Mouse (Mus musculus) neural tube, embryonic 13.5 days (tissue): ENCODE results near the gene Il17c. TPM values are rescaled to one million over a fixed set of nuclear protein-coding genes. Genes with fewer than 3 reads are reported as not detected.

ENCODE experiments used
- ATAC-seq: fragments of 200-750 bp; cut with Nextera tagmentation; 2 replicates; pipeline ENCODE4 v1.8.0; 2017; ENCODE audit warnings: low read depth, mild to moderate bottlenecking, moderate TSS enrichment, moderate library complexity
- H3K27ac ChIP-seq: fragments of 300-500 bp; sonication (generic); replicated peaks from 2 replicates; pipeline ENCODE4 v1.5.1; 2015; ENCODE audit warnings: moderate library complexity, mild to moderate bottlenecking, inconsistent platforms
- H3K27me3 ChIP-seq: fragments of 300-500 bp; sonication (generic); 2 replicates; pipeline ENCODE4 v1.6.1; 2015; ENCODE audit warnings: mild to moderate bottlenecking, inconsistent platforms
- H3K36me3 ChIP-seq: fragments of 300-500 bp; sonication (generic); 2 replicates; pipeline ENCODE4 v1.6.1; 2015; ENCODE audit warnings: mild to moderate bottlenecking, inconsistent platforms
- H3K4me1 ChIP-seq: fragments of 300-500 bp; sonication (generic); replicated peaks from 2 replicates; pipeline ENCODE4 v1.6.1; 2015; ENCODE audit warnings: inconsistent platforms
- H3K4me2 ChIP-seq: fragments of 300-500 bp; sonication (generic); 2 replicates; pipeline ENCODE4 v1.6.1; 2015; ENCODE audit warnings: inconsistent platforms, mild to moderate bottlenecking, moderate library complexity
- H3K4me3 ChIP-seq: fragments of 300-500 bp; sonication (generic); 2 replicates; pipeline ENCODE4 v1.5.1; 2015; ENCODE audit warnings: mild to moderate bottlenecking, inconsistent platforms
- H3K9ac ChIP-seq: fragments of 300-500 bp; sonication (generic); 2 replicates; pipeline ENCODE4 v1.6.1; 2015; ENCODE audit warnings: moderate library complexity, mild to moderate bottlenecking, inconsistent platforms
- H3K9me3 ChIP-seq: fragments of 300-500 bp; sonication (generic); 2 replicates; pipeline ENCODE4 v1.6.1; 2016; ENCODE audit warnings: inconsistent platforms
- WGBS: fragments of 180-500 bp; shearing (Covaris S2); methylation state at CpG from one replicate; pipeline ENCODE4 v1.1.7; 2015; 5-methylcytosine and 5-hydroxymethylcytosine counted together
- polyA plus RNA-seq: library from polyadenylated mRNA; unstranded; fragments of >200 nt; fragmentation: Nextera tagmentation; extraction: Ambion mirVana; gene quantifications from 2 replicates; pipeline ENCODE4 v1.2.1, GENCODE M21; 2015

Gene Il17c
- polyA plus RNA-seq, 1 experiment from 2014 or later: not detected

GRCm38 (mm10) chr8:122444058-122444748, 22.4 kb downstream of the Il17c start:
- H3K27ac ChIP-seq: peak overlapping the region; percentile 97
- peak overlapping the region; percentile 57 for H3K4me2 ChIP-seq
- peak; percentile 38; the same call in 1 of the 2 replicates for ATAC-seq
- peaks cover 9% of the 10 kb centered on the region for H3K36me3 ChIP-seq
- H3K9ac ChIP-seq: peak overlapping the region; percentile 83
- H3K4me3 ChIP-seq: peak overlapping the region; percentile 65
- H3K9me3 ChIP-seq: no peaks in the 10 kb centered on the region
- no peaks in the 10 kb centered on the region for H3K27me3 ChIP-seq
- H3K4me1 ChIP-seq: peaks cover 34% of the 10 kb centered on the region
- 12% methylated on average over 19 of the region's 19 CpGs for WGBS

DNA sequence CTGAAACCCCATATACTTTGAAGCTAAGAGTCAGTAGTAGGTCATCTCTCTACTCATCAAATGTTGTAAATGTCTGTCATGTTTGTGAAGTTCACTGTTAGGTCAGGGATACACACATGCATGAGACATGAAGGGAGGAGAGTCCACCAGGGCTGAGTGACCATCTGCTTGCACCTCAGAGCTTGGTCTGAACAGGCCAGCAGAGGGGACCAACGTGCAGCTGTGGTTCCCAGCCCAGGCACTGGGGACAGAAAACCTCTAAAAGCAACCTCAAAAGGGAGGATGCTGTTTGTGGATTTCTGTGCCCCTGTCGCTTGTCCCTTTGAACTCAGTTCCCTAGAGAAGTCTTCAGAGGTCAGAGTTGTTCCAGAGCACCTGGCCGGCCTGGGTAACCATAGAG, 23.4 kb downstream of the Il17c start:
- Histone ChIP-seq H3K4me1 (peaks cover 34% of the 10 kb centered on the region), H3K36me3 (no peaks in the 10 kb centered on the region), H3K4me2 (peak overlapping the region; percentile 57), H3K9ac (peak overlapping the region; percentile 83; the same call in 1 of the 2 replicates), H3K27ac (peak overlapping the region; percentile 97), H3K9me3 (no peaks in the 10 kb centered on the region), H3K27me3 (no peaks in the 10 kb centered on the region), H3K4me3 (peak overlapping the region; percentile 65; the same call in 1 of the 2 replicates)
- 71% methylated on average over 3 of the region's 3 CpGs for WGBS
- no peak for ATAC-seq

GRCm38 (mm10) chr8:122451161-122451703, 29.4 kb downstream of the Il17c start:
- WGBS: 81% methylated on average over 7 of the region's 7 CpGs
- no peak overlapping the region for H3K4me3 ChIP-seq
- peaks cover 9% of the 10 kb centered on the region; the same call in 1 of the 2 replicates for H3K27me3 ChIP-seq
- no peak for ATAC-seq
- H3K4me1 ChIP-seq: peaks cover 2% of the 10 kb centered on the region; the same call in 1 of the 2 replicates
- no peaks in the 10 kb centered on the region for H3K36me3 ChIP-seq
- no peak overlapping the region for H3K27ac ChIP-seq
- H3K4me2 ChIP-seq: no peak overlapping the region
- H3K9ac ChIP-seq: no peak overlapping the region
- no peaks in the 10 kb centered on the region for H3K9me3 ChIP-seq

- WGBS: 83% methylated on average over 10 of the region's 10 CpGs
- Histone ChIP-seq H3K27ac (no peak overlapping the region), H3K4me3 (no peak overlapping the region), H3K36me3 (no peaks in the 10 kb centered on the region), H3K4me1 (no peaks in the 10 kb centered on the region), H3K9me3 (no peaks in the 10 kb centered on the region), H3K9ac (no peak overlapping the region), H3K4me2 (no peak overlapping the region), H3K27me3 (peaks cover 18% of the 10 kb centered on the region)
- ATAC-seq: no peak
These were observed 30.3 kb downstream of the Il17c start for GRCm38 (mm10) chr8:122452154-122452553.

DNA sequence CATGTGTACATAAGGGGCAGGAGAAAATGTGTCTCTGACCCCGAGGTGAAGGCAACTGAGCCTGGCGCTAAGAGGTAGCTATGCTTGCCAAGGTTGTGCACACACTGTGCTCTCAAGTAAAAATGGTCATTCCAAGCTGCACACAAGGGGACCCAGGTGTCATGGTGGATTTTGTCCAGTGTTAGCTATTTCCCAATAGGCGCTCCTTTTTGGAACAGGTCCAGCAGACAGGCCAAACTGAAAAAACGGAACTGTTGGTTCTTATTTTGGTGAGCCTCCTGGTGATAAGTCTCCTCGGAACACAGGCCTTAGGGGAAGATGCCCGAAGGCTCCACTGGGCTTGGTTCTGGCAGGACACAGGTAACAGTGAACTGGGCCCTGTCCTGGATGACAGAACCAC, 32.6 kb downstream of the Il17c start:
- H3K4me1 ChIP-seq: no peaks in the 10 kb centered on the region
- H3K27ac ChIP-seq: no peak overlapping the region
- H3K9me3 ChIP-seq: no peaks in the 10 kb centered on the region
- no peak overlapping the region for H3K9ac ChIP-seq
- WGBS: 88% methylated on average over 6 of the region's 6 CpGs
- no peaks in the 10 kb centered on the region for H3K36me3 ChIP-seq
- H3K4me2 ChIP-seq: no peak overlapping the region
- no peak for ATAC-seq
- peaks cover 41% of the 10 kb centered on the region for H3K27me3 ChIP-seq
- H3K4me3 ChIP-seq: no peak overlapping the region

- no peak overlapping the region for H3K27ac ChIP-seq
- H3K4me1 ChIP-seq: peaks cover 12% of the 10 kb centered on the region
- peaks cover 65% of the 10 kb centered on the region for H3K27me3 ChIP-seq
- no peak for ATAC-seq
- H3K9ac ChIP-seq: no peak overlapping the region
- H3K4me2 ChIP-seq: no peak overlapping the region
- H3K9me3 ChIP-seq: no peaks in the 10 kb centered on the region
- WGBS: 84% methylated on average over 11 of the region's 11 CpGs
- H3K4me3 ChIP-seq: no peak overlapping the region
- H3K36me3 ChIP-seq: no peaks in the 10 kb centered on the region
These were observed 35.4 kb downstream of the Il17c start for GRCm38 (mm10) chr8:122457171-122457570.

GRCm38 (mm10) chr8:122459218-122459900, 37.5 kb downstream of the Il17c start:
- Histone ChIP-seq H3K27me3 (peaks cover 85% of the 10 kb centered on the region), H3K36me3 (no peaks in the 10 kb centered on the region), H3K27ac (no peak overlapping the region), H3K9me3 (no peaks in the 10 kb centered on the region), H3K4me3 (no peak overlapping the region), H3K9ac (no peak overlapping the region), H3K4me1 (peaks cover 12% of the 10 kb centered on the region), H3K4me2 (no peak overlapping the region)
- WGBS: 64% methylated on average over 6 of the region's 6 CpGs
- no peak for ATAC-seq

DNA sequence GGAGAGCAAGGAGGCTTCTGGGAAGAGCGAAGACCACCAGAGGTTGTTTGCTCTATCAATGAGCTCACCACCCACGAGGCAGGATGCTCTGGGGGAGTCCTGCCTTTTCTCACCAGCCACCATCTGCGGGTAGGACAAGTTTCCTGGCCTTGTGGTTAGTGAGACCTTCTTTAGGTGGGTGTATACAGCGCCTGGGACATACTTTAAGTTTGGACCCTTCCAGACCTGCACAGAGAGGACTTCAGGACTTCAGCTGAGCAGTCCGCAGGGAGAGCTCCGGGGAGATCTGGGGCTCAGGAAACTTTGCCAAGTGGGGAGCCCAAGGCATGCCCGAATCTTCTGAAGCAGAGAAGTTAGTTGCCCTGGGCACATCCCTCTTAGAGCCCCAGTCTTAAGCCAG, 38.2 kb downstream of the Il17c start:
- peak overlapping the region; percentile 66 for H3K4me2 ChIP-seq
- H3K9me3 ChIP-seq: no peaks in the 10 kb centered on the region
- no peak for ATAC-seq
- H3K27ac ChIP-seq: no peak overlapping the region
- H3K4me1 ChIP-seq: peaks cover 12% of the 10 kb centered on the region
- peak overlapping the region; percentile 35 for H3K4me3 ChIP-seq
- H3K27me3 ChIP-seq: peaks cover 85% of the 10 kb centered on the region
- H3K9ac ChIP-seq: 0 out of 2 replicates have a peak overlapping the region, but pooled peaks have one; percentile 41
- 26% methylated on average over 7 of the region's 7 CpGs for WGBS
- H3K36me3 ChIP-seq: peaks cover under 1% of the 10 kb centered on the region; the same call in 1 of the 2 replicates

DNA sequence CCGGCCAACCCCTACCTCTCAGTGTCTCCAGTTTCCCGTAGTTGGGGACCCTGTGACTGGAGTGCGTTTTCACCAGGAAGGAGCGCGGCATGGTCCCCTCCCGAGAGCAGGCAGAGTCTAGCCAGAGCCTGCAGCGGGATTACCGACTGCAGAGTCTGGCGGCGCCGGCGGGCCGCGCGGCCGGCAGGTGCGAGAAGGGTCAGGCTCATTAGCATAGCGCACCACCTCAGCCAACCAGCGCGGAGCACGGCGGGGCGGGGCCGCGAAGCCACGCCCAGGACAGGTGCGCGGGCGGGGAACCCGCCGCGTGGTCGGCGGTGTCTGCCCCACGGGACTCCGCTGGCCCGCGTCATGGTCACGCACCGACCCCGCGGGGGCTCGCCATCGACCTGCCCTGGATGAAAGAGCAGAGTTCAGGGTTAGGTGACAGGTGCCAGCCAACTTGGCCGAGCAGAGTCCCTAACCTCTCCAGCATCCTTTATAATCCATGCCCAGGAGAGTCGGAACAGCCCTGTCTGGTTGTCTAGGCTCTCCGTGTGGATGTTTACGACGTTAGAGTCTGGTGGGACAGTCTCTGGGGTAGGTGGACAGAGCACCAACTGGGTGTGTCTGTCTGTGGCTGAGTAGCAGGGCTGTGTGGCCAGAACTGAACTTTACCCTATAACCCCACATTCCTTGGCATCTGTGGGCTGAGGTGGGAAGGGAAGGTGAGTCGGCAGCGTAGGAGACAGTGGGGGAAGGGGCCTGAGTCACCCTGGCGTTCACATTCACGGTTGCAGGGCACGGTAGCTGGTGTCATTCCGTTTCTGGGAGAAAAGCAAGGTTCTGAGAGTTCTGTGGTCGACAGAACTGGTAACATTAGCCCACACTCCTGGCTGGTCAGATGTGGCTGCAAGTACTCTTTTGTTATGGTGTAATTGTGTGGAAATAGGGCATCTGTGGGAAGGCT, 39.0 kb downstream of the Il17c start, which contains the start of gene Snai3:
Snai3 (minus strand) TSS at position 210 of the 949 bp plus-strand sequence.
- 0 out of 2 replicates have a peak, but pooled peaks have one; percentile 48 for ATAC-seq
- H3K4me3 ChIP-seq: peak within 1 kb of the TSS; percentile 35
- H3K9me3 ChIP-seq: no peaks in the 10 kb centered on the region
- H3K9ac ChIP-seq: peak within 1 kb of the TSS; percentile 41; the same call in 1 of the 2 replicates
- 2% methylated on average over 56 of the region's 56 CpGs for WGBS
- H3K4me1 ChIP-seq: peaks cover 12% of the 10 kb centered on the region
- peaks cover 84% of the 10 kb centered on the region for H3K27me3 ChIP-seq
- H3K27ac ChIP-seq: no peak within 1 kb of the TSS
- peaks cover 9% of the 10 kb centered on the region for H3K36me3 ChIP-seq
- peak within 1 kb of the TSS; percentile 66 for H3K4me2 ChIP-seq

GRCm38 (mm10) chr8:122461473-122462148, 39.8 kb downstream of the Il17c start:
- Histone ChIP-seq H3K36me3 (peaks cover 16% of the 10 kb centered on the region), H3K4me3 (no peak overlapping the region), H3K9ac (no peak overlapping the region), H3K27ac (no peak overlapping the region), H3K4me1 (peaks cover 12% of the 10 kb centered on the region), H3K27me3 (peaks cover 76% of the 10 kb centered on the region), H3K4me2 (no peak overlapping the region), H3K9me3 (no peaks in the 10 kb centered on the region)
- WGBS: 64% methylated on average over 11 of the region's 11 CpGs
- ATAC-seq: no peak

- WGBS: 67% methylated on average over 8 of the region's 8 CpGs
- Histone ChIP-seq H3K27ac (no peak overlapping the region), H3K27me3 (peaks cover 67% of the 10 kb centered on the region), H3K4me2 (no peak overlapping the region), H3K4me3 (no peak overlapping the region), H3K36me3 (peaks cover 25% of the 10 kb centered on the region), H3K4me1 (peaks cover 12% of the 10 kb centered on the region), H3K9me3 (no peaks in the 10 kb centered on the region), H3K9ac (no peak overlapping the region)
- no peak for ATAC-seq
These were observed 40.7 kb downstream of the Il17c start for GRCm38 (mm10) chr8:122462510-122462909.
